14 mouse cellular contexts compared by ENCODE assay signal in genomic region chr19:46186611-46187010, GRCm38 (mm10). TPM values are rescaled to one million over a fixed set of nuclear protein-coding genes. Genes with fewer than 3 reads are reported as not detected.
A peak's percentile ranks its signal among the peaks of the same experiment; 100 is the strongest.
DNase-seq lines count a peak whose midpoint lies in the region; ATAC-seq and TF ChIP-seq lines count a peak whose summit lies in the region.
"Had no signal": no experiment of that assay in that cellular context is flagged by ENCODE, and none has a peak within 500 bp of the region (broad histone marks: within the 10 kb centered on the region; RNA-seq: fewer than 3 reads in every experiment).

No protein-coding gene starts in this region.

- H3K4me2 ChIP-seq in embryonic facial prominence, embryonic 11.5 days (ENCODE audit: low read depth, low read length) = no peak overlapping the region
- H3K4me2 ChIP-seq in forebrain, embryonic 16.5 days (ENCODE audit: low read length) = no peak overlapping the region
- H3K4me2 ChIP-seq: limb, embryonic 12.5 days had no signal

- no peak overlapping the region for H3K27ac ChIP-seq in embryonic facial prominence, embryonic 11.5 days (replicated peaks; ENCODE audit: low read depth, low read length)
- no peak overlapping the region for H3K27ac ChIP-seq in embryonic facial prominence, embryonic 10.5 days (replicated peaks)
- H3K27ac ChIP-seq in layer of hippocampus, adult 2 months = no peak overlapping the region
- H3K27ac ChIP-seq in forebrain, embryonic 16.5 days (ENCODE audit: low read length) = no peak overlapping the region
- H3K27ac ChIP-seq: limb, embryonic 12.5 days had no signal

- ATAC-seq in embryonic facial prominence, embryonic 11.5 days (replicated peaks; ENCODE audit: insufficient number of reproducible peaks, low FRiP score, low TSS enrichment, low read depth) = no peak
- no peak for ATAC-seq in forebrain, embryonic 16.5 days
- ATAC-seq: inflammation-experienced regulatory T-cells, adult 6 months; Patski had no signal

- H3K4me1 ChIP-seq in embryonic facial prominence, embryonic 11.5 days (ENCODE audit: control insufficient read depth, insufficient read depth, low read length) = no peaks in the 10 kb centered on the region
- 0 out of 2 replicates have a peak, but pooled peaks cover 4% of the 10 kb centered on the region for H3K4me1 ChIP-seq in embryonic facial prominence, embryonic 10.5 days
- H3K4me1 ChIP-seq in forebrain, embryonic 16.5 days (replicated peaks; ENCODE audit: control insufficient read depth, insufficient read depth, low read length) = no peaks in the 10 kb centered on the region

- peak; percentile 2 for DNase-seq in embryonic facial prominence, embryonic 11.5 days (ENCODE audit: low spot score)
- no peak for DNase-seq in embryonic facial prominence, embryonic 10.5 days (ENCODE audit: low spot score)
- DNase-seq in adipocyte (ENCODE audit: low spot score) = peak; percentile 18
- DNase-seq in heart, adult 18-20 months = peak; percentile 38 to 43
- DNase-seq in layer of hippocampus, adult 2 months (ENCODE audit: low spot score in 2 of 2) = peak; percentile 18 to 32
- no peak for DNase-seq in spleen, adult 18-20 months
- DNase-seq in adrenal gland, adult 8-10 months = no peak
- DNase-seq: midbrain, embryonic 14.5 days had no signal

- WGBS in embryonic facial prominence, embryonic 11.5 days = 40% methylated on average over 3 of the region's 3 CpGs
- 49% methylated on average over 3 of the region's 3 CpGs for WGBS in embryonic facial prominence, embryonic 10.5 days
- WGBS in forebrain, embryonic 16.5 days = 62% methylated on average over 3 of the region's 3 CpGs

- TF ChIP-seq CTCF in layer of hippocampus, adult 2 months (conservative IDR thresholded peaks at IDR 0.05) = no peak

- H3K9ac ChIP-seq in embryonic facial prominence, embryonic 11.5 days (replicated peaks; ENCODE audit: low read length) = no peak overlapping the region
- no peak overlapping the region for H3K9ac ChIP-seq in forebrain, embryonic 16.5 days (replicated peaks; ENCODE audit: low read depth, low read length)
- H3K9ac ChIP-seq: limb, embryonic 12.5 days had no signal

- H3K4me3 ChIP-seq in embryonic facial prominence, embryonic 11.5 days (ENCODE audit: low read depth, low read length) = no peak overlapping the region
- no peak overlapping the region for H3K4me3 ChIP-seq in embryonic facial prominence, embryonic 10.5 days
- no peak overlapping the region for H3K4me3 ChIP-seq in layer of hippocampus, adult 2 months
- H3K4me3 ChIP-seq in forebrain, embryonic 16.5 days (replicated peaks; ENCODE audit: low read length) = no peak overlapping the region
- H3K4me3 ChIP-seq: limb, embryonic 12.5 days had no signal

- no peaks in the 10 kb centered on the region for H3K36me3 ChIP-seq in embryonic facial prominence, embryonic 11.5 days (replicated peaks; ENCODE audit: control insufficient read depth, insufficient read depth, low read depth, low read length)
- peaks cover 9% of the 10 kb centered on the region for H3K36me3 ChIP-seq in embryonic facial prominence, embryonic 10.5 days (replicated peaks)
- 0 out of 2 replicates have a peak, but pooled peaks cover 2% of the 10 kb centered on the region for H3K36me3 ChIP-seq in forebrain, embryonic 16.5 days (ENCODE audit: control insufficient read depth, insufficient read depth)

- no peaks in the 10 kb centered on the region for H3K27me3 ChIP-seq in embryonic facial prominence, embryonic 11.5 days (ENCODE audit: control insufficient read depth, insufficient read depth, low read length)
- H3K27me3 ChIP-seq in embryonic facial prominence, embryonic 10.5 days (replicated peaks; ENCODE audit: low read depth, poor library complexity, severe bottlenecking) = no peaks in the 10 kb centered on the region
- H3K27me3 ChIP-seq in forebrain, embryonic 16.5 days (replicated peaks; ENCODE audit: control insufficient read depth, insufficient read depth, low read length) = no peaks in the 10 kb centered on the region
- H3K27me3 ChIP-seq: limb, embryonic 12.5 days; Patski had no signal

- no peaks in the 10 kb centered on the region for H3K9me3 ChIP-seq in embryonic facial prominence, embryonic 11.5 days (replicated peaks; ENCODE audit: control insufficient read depth, low read length)
- no peaks in the 10 kb centered on the region for H3K9me3 ChIP-seq in embryonic facial prominence, embryonic 10.5 days
- H3K9me3 ChIP-seq in forebrain, embryonic 16.5 days (ENCODE audit: control insufficient read depth, low read length) = no peaks in the 10 kb centered on the region
- H3K9me3 ChIP-seq: limb, embryonic 12.5 days had no signal

RNA-seq across cellular contexts. Expression of gene Gbf1, which starts 34.3 kb away (rescaled TPM):
- polyA plus RNA-seq in embryonic facial prominence, embryonic 11.5 days (2014; fragmentation: Nextera tagmentation; extraction: Ambion mirVana) = 32.4 and 33.4 TPM in 2 replicates
- polyA plus RNA-seq in embryonic facial prominence, embryonic 10.5 days (2016; fragmentation: Nextera tagmentation; extraction: Ambion mirVana) = 42.8 and 46.7 TPM in 2 replicates
- 10 to 100 TPM; 38.4 to 41.8 TPM for total RNA-seq in heart, adult 18-20 months (2021)
- 10 to 100 TPM; 83.2 to 94.5 TPM for total RNA-seq in layer of hippocampus, adult 2 months (2021)
- polyA plus RNA-seq in forebrain, embryonic 16.5 days (2015; fragmentation: Nextera tagmentation; extraction: Ambion mirVana) = 64.2 and 65.1 TPM in 2 replicates
- 100 to 1,000 TPM in 1 of 4 experiments, 10 to 100 TPM in 3; 81.0 to 101 (median 85.3) TPM for total RNA-seq in adrenal gland, adult 8-10 months (2022)

RNA-seq across cellular contexts. Expression of gene Pitx3, which starts 38.5 kb away (rescaled TPM):
- polyA plus RNA-seq in embryonic facial prominence, embryonic 11.5 days (2014; fragmentation: Nextera tagmentation; extraction: Ambion mirVana) = 1.7 and 2.0 TPM in 2 replicates
- 0.36 and 0.71 TPM in 2 replicates for polyA plus RNA-seq in embryonic facial prominence, embryonic 10.5 days (2016; fragmentation: Nextera tagmentation; extraction: Ambion mirVana)
- total RNA-seq in heart, adult 18-20 months (2021) = 1 to 10 TPM; 1.1 to 1.3 TPM
- total RNA-seq in layer of hippocampus, adult 2 months (2021) = not detected
- 0.24 TPM in 1 of 2 replicates, not detected in the other for polyA plus RNA-seq in forebrain, embryonic 16.5 days (2015; fragmentation: Nextera tagmentation; extraction: Ambion mirVana)
- under 1 TPM in 2 of 4 experiments, not detected in 2; 0.17 to 0.35 TPM for total RNA-seq in adrenal gland, adult 8-10 months (2022)
- polyA plus RNA-seq: inflammation-experienced regulatory T-cells, adult 6 months; Patski; stomach, embryonic 14.5 days had no signal

RNA-seq across cellular contexts. Expression of gene Elovl3, which starts 54.9 kb away (rescaled TPM):
- 0.14 and 0.21 TPM in 2 replicates for polyA plus RNA-seq in embryonic facial prominence, embryonic 11.5 days (2014; fragmentation: Nextera tagmentation; extraction: Ambion mirVana)
- polyA plus RNA-seq in embryonic facial prominence, embryonic 10.5 days (2016; fragmentation: Nextera tagmentation; extraction: Ambion mirVana) = 0.10 TPM in 1 of 2 replicates, not detected in the other
- 1 to 10 TPM in 1 of 2 experiments, not detected in 1; 5.1 TPM for total RNA-seq in heart, adult 18-20 months (2021)
- total RNA-seq in layer of hippocampus, adult 2 months (2021) = not detected
- polyA plus RNA-seq in forebrain, embryonic 16.5 days (2015; fragmentation: Nextera tagmentation; extraction: Ambion mirVana) = not detected in 2 replicates
- 10 to 100 TPM in 2 of 4 experiments, under 1 TPM in 2; 0.28 to 43.1 (median 15.1) TPM for total RNA-seq in adrenal gland, adult 8-10 months (2022)
- total RNA-seq: gastrocnemius, postnatal 4 days had no signal
- polyA plus RNA-seq: inflammation-experienced regulatory T-cells, adult 6 months; Patski; stomach, embryonic 14.5 days had no signal

Comparison
In these comparisons a context has a peak if more than half of its experiments do, and no peak if none do; other contexts are left out.
1. DNase-seq: peak in embryonic facial prominence, embryonic 11.5 days (single experiment), adipocyte (single experiment), heart, adult 18-20 months (2 of 2) and layer of hippocampus, adult 2 months (2 of 2); none in embryonic facial prominence, embryonic 10.5 days (single experiment), spleen, adult 18-20 months (0 of 2) and adrenal gland, adult 8-10 months (single experiment).